Mouse (Mus musculus): ENCODE results near the gene Abracl. TPM values are rescaled to one million over a fixed set of nuclear protein-coding genes. Genes with fewer than 3 reads are reported as not detected.

Gene Abracl
- total RNA-seq, 2 experiments from 2014 or later = 30.8 to 31.0 TPM

DNA sequence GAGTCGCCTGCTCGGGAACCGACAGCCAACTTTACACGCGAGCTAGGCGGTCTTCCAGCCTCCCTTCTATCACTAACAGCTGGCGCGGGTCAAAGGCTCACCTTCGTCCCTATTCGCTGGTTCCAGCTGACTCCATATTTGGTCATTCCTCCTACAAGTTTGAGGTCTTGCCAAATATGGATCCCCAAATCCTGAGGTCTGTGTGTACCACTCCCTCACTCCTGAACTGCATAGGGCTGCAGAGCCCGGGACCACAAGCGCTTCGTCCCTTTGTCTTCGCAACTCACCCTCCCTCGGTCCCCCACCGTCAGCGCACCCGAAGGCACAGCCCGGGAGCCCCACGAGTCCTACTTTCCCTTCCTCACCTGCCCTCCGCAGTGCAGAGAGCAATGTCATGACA is 776 bp downstream of the Abracl start:
- DNase-seq (ENCODE audit: extremely low spot score in 1 of 2, low spot score in 1 of 2) = peak; percentile 28 to 30

DNA sequence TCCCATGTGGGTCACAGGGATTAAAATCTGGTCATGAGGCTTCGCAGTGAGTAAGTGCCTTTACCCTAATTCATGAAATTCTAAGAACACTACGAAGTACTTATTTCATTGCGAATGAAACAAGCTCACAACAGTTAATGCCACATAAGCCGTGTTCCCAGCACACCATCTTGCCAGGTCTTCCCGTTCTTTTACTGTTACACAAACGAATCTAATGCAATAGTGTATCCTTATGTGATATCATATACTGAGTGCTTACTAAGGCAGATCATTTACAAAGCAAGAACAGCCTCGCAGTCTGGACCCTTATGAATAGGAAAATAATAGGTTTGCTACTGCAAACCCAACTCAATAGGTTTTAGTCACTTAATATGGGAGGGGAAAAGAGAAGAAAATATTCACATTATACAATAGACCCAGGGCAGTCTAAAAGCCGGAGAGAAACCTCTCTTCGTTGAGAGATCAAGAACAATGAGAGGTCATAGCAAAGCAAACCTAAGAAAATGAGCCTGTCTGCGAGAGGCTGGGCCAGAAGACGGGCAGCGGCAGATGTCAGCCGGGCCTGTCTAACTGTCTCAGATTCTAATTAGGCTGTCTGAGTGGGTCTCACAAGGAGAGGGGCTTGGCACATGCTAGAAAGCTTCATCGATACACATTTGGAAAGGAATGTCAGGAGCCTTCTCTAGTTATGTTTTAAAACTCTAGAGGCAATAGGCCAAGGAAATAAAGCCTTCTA is 1.3 kb downstream of the Abracl start:
- DNase-seq (ENCODE audit: extremely low spot score in 1 of 2, low spot score in 1 of 2) = peak in 1 of 2 experiments; percentile 15

DNA sequence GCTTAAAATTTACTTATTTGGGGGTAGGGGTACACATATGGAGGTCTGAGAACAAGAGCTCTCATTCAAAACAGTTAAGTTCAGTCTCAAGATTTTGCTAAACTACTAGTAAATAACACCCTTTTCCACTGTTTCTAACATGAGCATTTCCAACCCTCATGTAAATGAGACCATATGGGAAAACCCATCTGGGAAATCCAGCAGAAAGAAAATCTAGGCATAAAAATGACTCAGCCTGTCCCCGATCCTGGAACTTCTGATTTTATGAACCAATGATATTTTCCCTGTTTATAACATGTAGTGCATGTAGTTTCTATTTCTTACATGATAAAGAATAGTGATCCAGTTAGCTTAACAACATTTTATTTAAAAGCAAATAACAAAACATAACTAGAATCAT is 2.2 kb downstream of the Abracl start:
- DNase-seq (ENCODE audit: extremely low spot score in 1 of 2, low spot score in 1 of 2) = no peak

DNA sequence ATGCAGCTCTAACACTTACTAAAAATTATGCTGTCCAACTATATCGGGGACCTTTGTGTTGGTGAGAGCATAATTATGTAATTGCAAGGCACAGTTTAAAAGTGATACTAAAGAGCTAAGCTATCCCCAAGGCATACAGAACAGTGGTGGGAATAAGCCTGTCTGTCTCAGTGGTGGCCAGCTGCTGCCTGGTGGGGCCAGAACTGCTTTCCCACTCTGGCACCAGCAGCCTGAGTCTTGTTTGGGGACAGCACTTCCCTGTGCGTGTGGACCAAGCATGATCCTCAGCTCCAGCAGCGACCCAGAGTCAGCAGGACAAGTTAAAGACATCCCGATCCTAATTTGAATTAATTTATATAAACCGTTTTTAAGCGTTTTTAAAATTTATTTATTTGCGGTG is 2.6 kb downstream of the Abracl start:
- no peak for DNase-seq (ENCODE audit: extremely low spot score in 1 of 2, low spot score in 1 of 2)

DNA sequence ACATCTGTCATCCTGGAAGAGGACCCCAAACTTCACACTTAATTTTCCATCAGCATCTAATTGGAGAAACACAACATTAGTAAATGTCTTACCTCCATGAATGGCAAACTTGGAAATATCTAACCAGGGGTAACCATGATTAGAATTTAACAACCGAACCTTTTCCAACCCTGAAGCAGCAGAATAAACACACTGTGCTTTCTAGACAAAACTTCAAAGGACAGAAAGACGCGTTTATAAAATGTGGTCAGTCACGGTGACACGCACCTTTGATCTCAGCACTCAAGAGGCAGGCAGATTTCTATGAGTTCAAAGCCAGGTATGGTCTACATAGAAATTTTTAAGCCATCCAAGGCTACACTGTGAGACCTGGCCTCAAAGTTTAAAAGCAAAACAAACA is 11.3 kb downstream of the Abracl start:
- DNase-seq (ENCODE audit: extremely low spot score in 1 of 2, low spot score in 1 of 2) = no peak

DNA sequence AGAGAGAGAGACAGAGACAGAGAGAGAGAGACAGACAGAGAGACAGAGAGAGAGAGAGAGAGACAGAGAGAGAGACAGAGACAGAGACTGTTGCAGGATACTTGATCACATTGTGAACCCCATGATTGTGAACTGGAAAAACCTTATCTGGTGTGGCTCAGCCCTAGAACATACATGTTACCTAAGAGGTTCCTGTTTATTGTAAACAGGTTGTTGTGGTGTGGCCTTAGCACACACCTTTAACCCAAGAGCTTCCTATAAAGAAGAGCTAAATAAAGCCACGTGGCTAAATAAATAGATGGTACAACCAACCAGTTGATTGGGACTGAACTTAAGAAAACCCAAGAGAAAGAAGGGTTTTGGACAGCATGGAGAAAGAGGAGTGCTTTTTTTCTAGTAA is 13.3 kb downstream of the Abracl start:
- no peak for DNase-seq (ENCODE audit: extremely low spot score in 1 of 2, low spot score in 1 of 2)

DNA sequence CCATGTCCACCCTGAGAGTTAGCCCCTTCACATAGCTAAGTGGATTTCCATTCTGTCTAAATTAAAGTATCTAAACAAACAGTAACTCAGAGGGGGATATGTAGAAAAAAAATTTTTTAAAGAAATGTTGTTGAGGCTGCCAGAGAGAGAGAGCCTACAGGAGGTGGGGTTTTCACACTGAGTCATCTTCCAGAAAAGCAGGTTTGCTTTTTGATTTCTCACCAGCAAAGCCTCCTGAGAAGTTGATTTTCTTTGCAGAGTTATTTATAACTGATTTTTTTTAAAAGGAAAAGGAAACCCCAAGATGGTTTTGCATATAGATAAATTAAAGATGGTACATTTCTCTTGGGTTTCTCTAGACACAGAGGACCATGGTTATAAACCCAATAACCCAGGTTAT is 15.0 kb downstream of the Abracl start:
- DNase-seq (ENCODE audit: extremely low spot score in 1 of 2, low spot score in 1 of 2) = no peak

DNA sequence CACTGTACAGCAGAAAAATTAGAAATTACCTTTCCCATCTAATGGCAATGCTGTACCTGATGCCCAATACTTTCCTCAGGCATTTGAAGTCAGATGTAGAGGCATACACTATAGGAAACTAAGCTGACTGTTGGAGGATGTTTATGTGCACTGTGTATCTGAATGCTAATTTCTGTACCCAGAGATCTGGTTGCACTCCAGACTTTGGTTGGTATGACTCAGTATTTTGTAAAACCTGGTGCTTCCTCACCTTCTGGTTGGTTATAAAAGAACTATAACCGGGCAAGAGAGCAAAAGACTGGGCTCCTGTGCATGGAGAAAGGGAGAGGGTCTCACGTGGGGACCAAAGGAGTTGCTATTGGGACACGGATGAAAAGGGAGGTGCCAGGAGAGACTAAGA is 15.8 kb downstream of the Abracl start:
- no peak for DNase-seq (ENCODE audit: extremely low spot score in 1 of 2, low spot score in 1 of 2)

DNA sequence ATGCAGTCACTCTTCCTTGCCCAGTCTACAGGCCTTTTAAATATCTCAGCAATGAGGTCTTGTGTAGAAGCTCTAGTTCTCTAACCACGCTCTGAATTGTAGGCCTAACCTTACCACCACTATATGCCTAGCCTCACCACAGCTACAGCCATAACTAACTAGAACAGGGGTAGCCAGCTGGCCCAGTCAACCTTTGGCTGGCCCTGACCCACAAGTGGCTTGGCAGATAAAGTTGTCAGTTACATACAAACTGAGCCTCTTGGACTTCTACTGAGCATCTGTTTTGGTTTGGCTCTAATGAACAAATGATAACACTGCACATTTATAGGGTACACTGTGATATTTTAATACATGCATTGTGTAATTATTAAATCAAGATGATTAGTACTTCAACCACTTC is 16.3 kb downstream of the Abracl start:
- no peak for DNase-seq (ENCODE audit: extremely low spot score in 1 of 2, low spot score in 1 of 2)

DNA sequence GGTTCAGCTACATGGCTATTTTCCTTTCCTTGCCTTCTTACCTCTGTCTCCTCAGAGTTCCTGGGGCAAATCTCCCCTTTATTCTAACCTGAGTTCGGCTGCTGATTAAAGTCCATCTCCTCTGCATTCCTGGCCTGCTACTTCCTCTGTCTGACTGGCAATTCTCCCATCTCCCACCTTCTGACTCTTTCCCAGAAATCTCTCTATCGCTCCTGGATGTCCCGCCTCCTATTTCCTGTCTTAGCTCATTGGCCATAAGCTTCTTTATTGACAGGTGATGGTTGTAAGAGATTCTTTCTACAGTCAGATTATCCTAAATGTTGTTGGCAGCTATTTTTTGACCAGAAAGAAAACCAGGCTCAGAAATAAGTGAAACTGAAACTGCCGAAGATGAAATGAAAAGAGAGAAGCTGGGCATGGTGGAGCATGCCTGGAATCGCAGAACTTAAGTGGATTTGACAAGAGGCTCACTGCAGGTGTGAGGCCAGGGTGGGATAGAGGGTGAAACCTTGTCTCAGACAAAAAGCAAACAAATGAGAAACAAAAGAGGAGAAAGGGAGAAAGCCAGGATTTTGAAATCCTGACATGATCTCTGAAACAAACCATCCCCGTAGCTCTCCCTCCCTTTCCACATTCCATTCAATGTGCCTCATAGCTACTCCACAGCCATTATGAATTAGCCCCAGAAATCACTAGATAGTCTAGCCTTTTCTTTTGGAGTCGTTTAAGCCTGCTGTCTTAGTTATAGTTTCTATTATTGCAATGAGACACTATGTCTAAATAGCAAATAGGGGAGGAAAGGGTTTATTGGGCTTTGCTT is 17.7 kb downstream of the Abracl start:
- no peak for DNase-seq (ENCODE audit: extremely low spot score in 1 of 2, low spot score in 1 of 2)

DNA sequence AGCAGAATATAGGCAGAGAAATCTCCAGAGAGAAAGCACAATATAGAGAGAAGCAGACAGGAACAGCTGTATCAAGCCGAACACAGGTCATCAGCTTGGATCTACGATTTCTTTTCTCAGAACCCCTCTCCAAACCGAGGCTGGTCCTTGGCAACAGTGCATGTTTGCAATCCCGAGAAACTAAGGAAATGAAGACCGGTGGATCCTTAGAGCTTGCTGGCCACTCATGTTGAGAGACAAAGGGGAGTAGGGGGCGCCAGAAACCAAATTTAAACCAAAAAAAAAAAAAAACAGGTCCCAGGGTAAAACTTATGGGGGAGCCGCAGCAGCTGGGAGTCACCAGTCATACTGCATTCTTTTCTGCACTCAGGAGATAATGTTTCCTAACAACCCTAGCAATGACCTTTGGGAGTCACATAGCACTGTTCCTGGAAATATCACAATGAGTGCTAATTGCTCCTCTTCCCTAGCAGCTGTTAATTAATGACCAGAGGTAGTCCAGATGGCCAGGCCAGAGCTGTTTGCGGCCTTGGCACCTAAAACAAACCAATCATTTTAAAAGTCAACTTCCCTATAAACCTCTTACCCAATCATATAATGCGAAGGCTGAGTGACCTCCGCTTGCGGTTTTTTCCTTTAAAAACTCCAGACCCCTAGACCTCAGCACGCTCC is 19.0 kb downstream of the Abracl start:
- no peak for DNase-seq (ENCODE audit: extremely low spot score in 1 of 2, low spot score in 1 of 2)

DNA sequence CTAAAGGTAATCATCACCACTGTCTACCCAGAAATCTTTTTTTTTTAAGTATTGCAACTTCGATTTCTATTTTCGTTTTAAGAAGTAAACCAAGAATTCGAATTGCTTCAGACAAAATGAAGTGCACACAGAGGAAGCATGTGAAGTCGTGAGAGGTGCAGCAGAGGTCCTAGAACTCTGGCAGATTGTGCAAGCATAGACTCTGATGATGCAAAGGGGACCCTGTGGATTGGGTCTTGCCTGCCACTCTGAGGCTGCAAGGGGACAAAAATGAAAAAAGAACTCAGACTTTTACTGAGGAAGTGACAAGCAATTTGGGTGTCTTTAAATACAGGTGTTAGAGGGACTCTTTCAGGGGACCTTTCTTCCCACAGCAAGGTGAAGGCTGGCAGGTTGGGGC is 32.5 kb downstream of the Abracl start:
- DNase-seq (ENCODE audit: extremely low spot score in 1 of 2, low spot score in 1 of 2) = no peak

DNA sequence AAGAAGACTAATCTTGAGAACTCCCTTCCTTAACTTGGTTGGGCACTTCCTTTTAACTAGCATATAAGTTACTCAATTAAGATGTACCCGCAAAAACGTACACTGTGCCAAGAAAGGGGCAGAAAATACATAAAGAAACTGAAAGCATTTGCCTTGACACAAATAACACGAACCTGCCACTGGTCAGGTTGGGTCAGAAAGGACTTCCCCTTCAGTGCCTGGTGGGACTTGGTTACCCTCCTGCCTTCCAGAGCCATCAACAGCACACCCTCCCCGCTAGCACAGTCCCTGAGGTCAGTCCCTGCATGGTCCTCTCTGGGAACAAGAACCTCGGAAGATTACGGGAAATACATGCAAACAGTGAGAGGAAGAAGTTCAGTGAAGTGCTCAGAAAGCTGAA is 34.0 kb downstream of the Abracl start:
- no peak for DNase-seq (ENCODE audit: extremely low spot score in 1 of 2, low spot score in 1 of 2)

DNA sequence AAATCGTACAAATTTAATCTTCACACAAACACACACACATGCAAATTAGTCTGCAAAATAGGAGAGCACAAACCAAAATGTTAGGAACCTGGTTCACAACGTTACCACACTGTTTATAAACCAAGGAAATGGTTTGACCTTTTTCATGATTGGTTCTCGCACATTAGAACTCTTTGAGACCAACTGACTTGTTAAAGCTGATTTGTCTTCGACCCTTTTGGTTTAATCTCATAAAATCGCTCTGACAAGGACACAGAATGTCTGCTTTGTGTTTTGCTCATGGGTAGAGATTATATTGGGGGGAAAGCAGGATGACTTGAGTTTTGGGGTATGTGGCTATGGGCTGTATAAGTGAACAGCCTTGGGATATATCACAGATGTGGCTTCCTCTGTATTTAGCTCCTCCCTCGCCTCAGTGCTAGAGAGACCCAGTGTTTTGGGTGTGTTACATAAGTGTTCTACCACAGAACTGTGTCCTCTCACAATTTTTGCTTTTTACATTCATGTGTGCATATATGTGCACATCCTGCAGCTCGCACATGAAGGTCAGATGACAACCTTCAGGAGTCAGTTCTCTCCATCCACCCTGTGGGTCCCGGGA is 35.2 kb downstream of the Abracl start:
- no peak for DNase-seq (ENCODE audit: extremely low spot score in 1 of 2, low spot score in 1 of 2)

DNA sequence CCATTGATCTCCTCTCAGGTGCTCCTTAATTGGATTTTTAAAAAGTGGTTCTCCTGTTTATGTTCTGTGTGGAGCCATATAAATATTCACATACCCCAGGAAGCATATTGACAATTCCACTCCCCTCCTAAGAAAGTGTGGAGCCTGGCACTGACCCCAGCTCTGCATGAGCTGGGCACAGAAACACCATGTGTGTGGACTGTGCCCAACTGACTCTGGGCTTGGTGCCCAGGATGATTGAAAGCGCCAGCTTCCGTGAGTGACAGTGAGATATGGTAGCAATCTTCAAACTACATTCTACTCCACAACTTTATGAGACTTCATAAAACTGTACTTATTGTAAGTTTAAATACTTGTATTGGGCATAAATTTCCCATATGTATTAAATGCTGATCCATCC is 39.8 kb downstream of the Abracl start:
- DNase-seq (ENCODE audit: extremely low spot score in 1 of 2, low spot score in 1 of 2) = peak in 1 of 2 experiments; percentile 23

DNA sequence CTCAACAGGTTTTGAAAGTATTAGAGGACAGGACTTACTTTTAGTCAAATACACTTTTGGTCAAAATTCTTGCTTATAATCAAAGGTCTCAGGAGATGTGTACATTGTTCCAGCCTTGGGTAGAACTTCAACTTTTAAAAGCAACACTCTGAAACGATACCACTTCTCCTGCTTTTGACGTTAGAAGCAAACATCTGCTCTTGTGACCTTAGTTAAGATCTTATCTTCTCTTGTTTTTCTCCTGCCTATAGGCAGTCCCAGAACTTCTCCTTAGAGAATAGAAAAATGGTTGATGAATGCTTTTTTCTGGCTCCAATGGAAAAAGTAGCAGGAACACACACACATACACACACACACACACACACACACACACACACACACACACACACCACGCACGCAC is 57.0 kb downstream of the Abracl start:
- DNase-seq (ENCODE audit: extremely low spot score in 1 of 2, low spot score in 1 of 2) = no peak

Other genes with a start within 250 kb of the Abracl start
- gene Txlnb, start 227.1 kb downstream of the Abracl start, total RNA-seq (2021) = under 1 TPM; 0.28 to 0.34 TPM
- gene Heca, start 75.2 kb downstream of the Abracl start, total RNA-seq (2021) = 10 to 100 TPM; 26.3 to 28.2 TPM
- gene Reps1, start 32.6 kb upstream of the Abracl start, total RNA-seq (2021) = 10 to 100 TPM; 70.2 to 72.0 TPM
- under 1 TPM; 0.25 to 0.28 TPM for gene Ect2l, start 187.6 kb upstream of the Abracl start, total RNA-seq (2021)
- gene Ccdc28a, start 211.7 kb upstream of the Abracl start, total RNA-seq (2021) = 10 to 100 TPM; 30.3 to 34.5 TPM